Mouse (Mus musculus): ENCODE data around the gene Dqx1.
A peak's percentile ranks its signal among the peaks of the same experiment; 100 is the strongest.

The Dqx1 gene

DNA sequence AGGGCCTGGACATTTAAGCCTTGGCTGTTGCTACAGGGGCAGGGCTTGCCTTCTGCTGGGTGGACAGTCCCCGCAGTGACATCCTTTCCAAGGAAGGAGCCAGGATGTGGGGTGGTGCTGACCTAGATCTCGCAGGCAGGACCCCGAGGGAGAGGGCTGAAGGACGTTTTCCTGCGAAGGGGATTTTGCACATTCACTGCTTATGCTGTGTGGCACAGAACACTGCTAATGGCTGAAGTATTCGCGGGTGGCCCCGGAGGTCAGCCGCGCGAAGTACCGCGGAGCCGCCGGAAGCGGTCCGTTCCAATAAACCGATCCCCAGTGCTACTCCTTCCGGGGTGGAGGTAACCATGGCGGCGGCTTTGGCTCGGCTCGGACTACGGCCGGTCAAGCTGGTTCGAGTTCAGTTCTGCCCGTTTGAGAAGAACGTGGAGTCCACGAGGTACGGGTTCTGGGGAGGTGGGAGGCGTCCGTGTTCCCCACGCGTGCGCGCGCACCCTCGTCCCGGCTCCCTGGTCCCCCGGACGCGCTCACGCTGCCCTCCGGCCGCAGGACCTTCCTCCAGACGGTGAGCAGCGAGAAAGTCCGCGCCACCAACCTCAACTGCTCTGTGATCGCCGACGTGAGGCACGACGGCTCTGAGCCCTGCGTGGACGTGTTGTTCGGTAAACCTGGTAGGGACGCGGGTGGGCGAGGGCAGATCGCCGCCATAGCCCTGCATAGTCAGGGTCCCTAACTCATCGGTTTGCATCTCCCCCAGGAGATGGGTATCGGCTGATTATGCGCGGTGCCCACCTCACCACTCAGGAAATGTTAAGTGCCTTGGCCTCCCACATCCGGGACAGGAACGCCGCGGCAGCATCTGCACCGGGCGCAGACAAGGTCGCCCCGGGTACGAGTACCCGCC, 51.4 kb downstream of the Dqx1 start, which contains the start of gene Mrpl53:
TSS of gene Mrpl53 (plus strand) at position 279 of the 907 bp plus-strand sequence.
- DNase-seq: peak; percentile 88

DNA sequence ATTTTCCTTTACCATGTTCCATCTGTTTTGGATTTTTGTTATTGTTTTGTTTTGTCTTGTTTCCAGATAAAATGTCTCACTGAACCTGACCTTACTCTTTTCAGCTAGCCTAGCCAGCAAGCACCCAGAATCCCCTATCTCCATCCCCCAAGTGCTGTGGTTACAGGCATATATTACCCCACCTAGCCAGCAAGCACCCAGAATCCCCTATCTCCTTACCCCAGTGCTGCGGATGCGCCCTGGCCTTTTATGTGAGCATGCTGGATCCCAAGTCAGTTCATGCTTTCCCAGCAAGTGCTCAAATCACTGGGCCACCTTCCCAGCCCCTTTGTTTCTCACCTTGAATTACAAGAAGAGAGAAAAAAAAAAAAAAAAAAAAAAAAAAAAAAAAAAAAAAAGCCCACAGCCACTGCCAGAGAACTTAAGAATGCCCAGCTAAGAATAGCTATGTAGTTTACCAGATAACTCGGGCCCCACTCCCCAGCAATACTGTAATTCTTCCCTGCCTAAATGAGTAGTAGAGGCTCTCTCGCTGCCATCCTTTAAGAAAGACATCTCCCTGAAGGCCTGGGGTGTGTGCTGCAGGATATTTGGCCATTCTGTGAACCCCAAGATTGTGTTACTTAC, 54.0 kb downstream of the Dqx1 start:
- no peak for DNase-seq

DNA sequence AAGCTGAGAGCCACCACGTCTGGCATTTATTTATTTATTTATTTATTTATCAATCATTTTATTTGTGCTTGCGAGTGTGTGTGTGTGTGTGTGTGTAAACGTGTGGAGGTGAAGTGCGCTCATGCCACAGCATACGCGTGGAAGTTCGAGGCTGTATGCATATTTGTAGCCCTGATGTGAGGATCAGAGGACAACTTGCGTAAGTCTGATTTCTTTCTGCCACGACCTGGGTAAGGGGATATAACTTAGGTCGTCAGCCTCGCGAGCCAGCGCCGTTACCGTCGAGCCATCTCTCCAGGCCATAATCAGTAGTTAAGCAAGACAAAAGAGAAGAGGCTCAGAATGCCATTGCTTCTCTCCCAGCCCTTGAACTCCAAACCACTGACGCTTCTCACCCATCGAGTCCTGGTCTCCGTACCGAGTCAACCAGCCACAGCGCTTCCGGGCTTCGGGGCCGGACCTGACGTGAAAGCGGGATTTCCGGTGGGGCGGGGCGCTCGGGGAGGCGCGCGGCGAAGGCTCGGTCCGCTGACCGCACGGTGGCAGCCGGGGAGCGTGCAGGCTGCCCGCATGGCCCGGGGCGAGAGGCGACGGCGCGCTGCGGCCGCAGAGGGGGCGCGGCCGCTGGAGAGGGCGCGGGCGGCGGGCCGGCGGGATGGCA, 57.5 kb downstream of the Dqx1 start, which contains the start of gene Mogs:
TSS of gene Mogs (plus strand) at position 486 of the 661 bp plus-strand sequence.
- peak; percentile 96 to 97 for DNase-seq

DNA sequence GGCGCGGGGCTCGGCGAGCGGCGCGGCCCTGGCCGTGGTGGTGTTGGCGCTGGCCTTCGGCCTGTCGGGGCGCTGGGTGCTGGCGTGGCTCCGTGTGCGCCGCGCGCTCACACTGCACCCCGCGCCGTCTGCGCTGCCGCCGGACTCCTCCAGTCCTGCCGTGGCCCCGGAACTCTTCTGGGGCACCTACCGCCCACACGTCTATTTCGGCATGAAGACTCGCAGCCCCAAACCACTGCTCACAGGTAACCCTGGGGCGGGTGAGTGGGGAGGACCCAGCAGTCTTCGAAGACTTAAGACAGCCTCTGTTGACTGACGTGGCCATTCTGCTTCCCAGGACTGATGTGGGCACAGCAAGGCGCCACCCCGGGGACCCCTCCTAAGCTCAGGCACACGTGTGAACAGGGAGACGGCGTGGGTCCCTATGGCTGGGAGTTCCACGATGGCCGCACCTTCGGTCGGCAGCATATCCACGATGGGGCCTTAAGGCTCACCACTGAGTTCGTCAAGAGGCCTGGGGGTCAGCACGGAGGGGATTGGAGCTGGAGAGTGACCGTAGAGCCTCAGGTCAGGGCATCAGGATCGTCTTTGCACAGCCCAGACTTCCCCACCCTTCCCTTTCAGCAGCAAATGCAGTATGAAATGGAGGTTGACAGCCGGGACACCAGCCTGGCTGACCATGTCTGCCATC, 58.2 kb downstream of the Dqx1 start:
- no peak for DNase-seq

DNA sequence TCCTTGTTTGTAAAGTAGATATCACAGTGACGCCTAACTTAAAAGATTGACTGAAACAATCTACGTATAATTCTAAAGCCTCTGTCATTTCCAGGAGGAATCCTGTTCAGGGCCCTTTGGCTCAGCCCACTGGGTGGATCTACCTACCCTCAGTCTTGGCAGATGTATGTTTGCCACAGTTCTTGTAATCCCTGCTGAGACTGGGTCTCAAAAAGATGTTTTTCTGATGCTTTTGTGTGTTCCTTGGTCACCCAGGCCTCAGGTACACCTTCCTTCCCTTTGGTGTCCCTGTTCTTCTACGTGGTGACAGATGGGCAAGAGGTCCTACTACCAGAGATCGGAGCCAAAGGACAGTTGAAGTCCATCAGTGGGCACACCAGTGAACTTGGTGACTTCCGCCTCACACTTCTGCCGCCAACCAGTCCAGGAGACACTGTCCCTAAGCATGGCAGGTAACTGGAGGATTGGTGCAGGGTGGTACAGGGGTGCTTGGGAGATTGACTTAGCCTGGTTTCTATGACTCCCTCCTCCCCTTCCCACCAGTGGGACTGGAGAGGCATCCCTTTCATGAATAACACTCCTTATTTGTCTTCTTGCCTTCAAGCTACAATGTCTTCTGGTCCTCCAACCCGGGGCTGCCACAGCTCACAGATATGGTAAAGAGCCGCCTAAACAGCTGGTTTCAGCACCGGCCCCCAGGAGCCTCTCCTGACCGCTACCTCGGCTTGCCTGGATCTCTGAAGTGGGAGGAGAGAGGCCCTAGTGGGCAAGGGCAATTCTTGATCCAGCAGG, 58.9 kb downstream of the Dqx1 start:
- no peak for DNase-seq

Measured in lung, postnatal 4 days (tissue).